Mouse (Mus musculus) kidney, postnatal 0 days (tissue): Measurements from ENCODE around the gene Tespa1. TPM values are rescaled to one million over a fixed set of nuclear protein-coding genes. Genes with fewer than 3 reads are reported as not detected.

ENCODE experiments used
- ATAC-seq: fragments of 200-750 bp; cut with Nextera tagmentation; replicated peaks from 2 replicates; pipeline ENCODE4 v1.8.0; 2017; ENCODE audit warnings: low read depth, moderate number of reproducible peaks, moderate TSS enrichment, moderate library complexity; ENCODE audit not compliant: low FRiP score
- DNase-seq: peaks from one replicate; pipeline ENCODE4 v3.0.0-alpha.2; 2016; ENCODE audit warnings: low spot score
- H3K27ac ChIP-seq: fragments of 300-500 bp; sonication (generic); 2 replicates; pipeline ENCODE4 v1.5.1; 2014; ENCODE audit warnings: mild to moderate bottlenecking
- H3K27me3 ChIP-seq: fragments of 300-500 bp; sonication (generic); 2 replicates; pipeline ENCODE4 v1.6.1; 2014; ENCODE audit warnings: low read length, mixed read lengths; ENCODE audit not compliant: insufficient read depth
- H3K36me3 ChIP-seq: fragments of 300-500 bp; sonication (generic); 2 replicates; pipeline ENCODE4 v1.6.1; 2014; ENCODE audit warnings: low read length, mixed read lengths; ENCODE audit not compliant: insufficient read depth
- H3K4me1 ChIP-seq: fragments of 300-500 bp; sonication (generic); replicated peaks from 2 replicates; pipeline ENCODE4 v1.6.1; 2014; ENCODE audit warnings: antibody characterized with exemption, low read length, mixed read lengths; ENCODE audit not compliant: insufficient read depth
- H3K4me2 ChIP-seq: fragments of 300-500 bp; sonication (generic); 2 replicates; pipeline ENCODE4 v1.6.1; 2014; ENCODE audit warnings: mild to moderate bottlenecking, low read length, moderate library complexity, mixed read lengths
- H3K4me3 ChIP-seq: fragments of 300-500 bp; sonication (generic); replicated peaks from 2 replicates; pipeline ENCODE4 v1.5.1; 2014; ENCODE audit warnings: low read depth, low read length
- H3K9ac ChIP-seq: fragments of 300-500 bp; sonication (generic); 2 replicates; pipeline ENCODE4 v1.6.1; 2014; ENCODE audit warnings: low read depth, low read length
- H3K9me3 ChIP-seq: fragments of 300-500 bp; sonication (generic); replicated peaks from 2 replicates; pipeline ENCODE4 v1.6.1; 2016; ENCODE audit warnings: low read length, inconsistent platforms, mixed read lengths
- CTCF ChIP-seq: IDR thresholded peaks from 2 replicates; pipeline ENCODE4 v1.5.1; 2016; ENCODE audit warnings: antibody characterized with exemption, low read depth, mild to moderate bottlenecking, moderate library complexity
- WGBS: fragments of 180-500 bp; shearing (Covaris S2); extraction: QIAGEN DNeasy Blood & Tissue Kit; methylation state at CpG from one replicate; pipeline ENCODE4 v1.1.7; 2014; 5-methylcytosine and 5-hydroxymethylcytosine counted together
- polyA plus RNA-seq: library from polyadenylated mRNA; unstranded; fragments of >200 nt; fragmentation: Nextera tagmentation; extraction: Ambion mirVana; gene quantifications from 2 replicates; pipeline ENCODE4 v1.2.1, GENCODE M21; 2015

Tespa1 gene
- polyA plus RNA-seq, 1 experiment from 2014 or later, result 0.14 TPM

DNA sequence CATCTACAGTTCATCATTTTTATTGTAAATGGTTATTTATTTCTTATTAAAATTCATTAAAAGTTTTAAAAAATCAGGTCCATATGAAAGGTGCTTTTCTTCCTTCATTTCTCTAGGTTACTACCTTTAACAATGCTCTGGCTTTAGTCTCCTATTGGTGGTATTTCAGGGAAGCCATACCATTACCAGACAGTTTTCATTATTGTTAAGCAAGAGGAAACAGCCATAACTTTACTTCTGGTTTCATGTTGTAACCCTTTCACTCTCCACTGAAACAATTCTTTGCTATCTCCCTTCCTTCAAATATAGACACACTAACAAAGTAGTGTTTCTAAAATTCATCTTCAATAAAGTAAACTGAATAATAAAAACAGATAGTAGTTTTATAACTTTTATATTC is 6.8 kb upstream of the Tespa1 start:
- H3K36me3 ChIP-seq, result no peaks in the 10 kb centered on the region
- no peak for DNase-seq
- no peak for TF ChIP-seq CTCF
- ATAC-seq, result no peak
- no peak overlapping the region for H3K4me2 ChIP-seq
- H3K4me1 ChIP-seq, result no peaks in the 10 kb centered on the region
- no peak overlapping the region for H3K4me3 ChIP-seq
- no peak overlapping the region for H3K9ac ChIP-seq
- H3K27ac ChIP-seq, result no peak overlapping the region
- H3K27me3 ChIP-seq, result no peaks in the 10 kb centered on the region
- no peaks in the 10 kb centered on the region for H3K9me3 ChIP-seq

DNA sequence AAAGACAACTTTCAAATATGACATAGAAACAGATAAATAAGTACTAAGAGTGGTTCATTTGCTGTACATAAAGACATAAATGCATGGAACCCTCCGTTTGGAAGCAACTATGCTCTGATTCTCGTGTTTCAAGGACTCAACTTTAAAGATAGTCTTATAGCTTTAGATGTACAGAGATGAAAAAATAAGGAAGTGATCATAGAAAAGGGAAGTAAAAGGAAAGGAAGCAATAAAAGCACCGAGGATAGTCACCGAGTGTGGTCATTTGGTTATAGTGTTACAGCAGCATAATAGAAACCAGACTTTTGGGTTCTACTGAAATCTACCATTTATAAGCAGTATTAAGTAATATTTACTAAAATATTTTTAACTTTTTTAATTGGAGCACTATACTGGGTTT is 4.0 kb upstream of the Tespa1 start:
- DNase-seq, result no peak
- no peak overlapping the region for H3K27ac ChIP-seq
- H3K9me3 ChIP-seq, result no peaks in the 10 kb centered on the region
- no peak overlapping the region for H3K4me2 ChIP-seq
- H3K4me3 ChIP-seq, result no peak overlapping the region
- TF ChIP-seq CTCF, result no peak
- no peaks in the 10 kb centered on the region for H3K4me1 ChIP-seq
- H3K36me3 ChIP-seq, result no peaks in the 10 kb centered on the region
- H3K9ac ChIP-seq, result no peak overlapping the region
- no peaks in the 10 kb centered on the region for H3K27me3 ChIP-seq
- WGBS, result 70% methylated on average over 4 of the region's 4 CpGs
- no peak for ATAC-seq

DNA sequence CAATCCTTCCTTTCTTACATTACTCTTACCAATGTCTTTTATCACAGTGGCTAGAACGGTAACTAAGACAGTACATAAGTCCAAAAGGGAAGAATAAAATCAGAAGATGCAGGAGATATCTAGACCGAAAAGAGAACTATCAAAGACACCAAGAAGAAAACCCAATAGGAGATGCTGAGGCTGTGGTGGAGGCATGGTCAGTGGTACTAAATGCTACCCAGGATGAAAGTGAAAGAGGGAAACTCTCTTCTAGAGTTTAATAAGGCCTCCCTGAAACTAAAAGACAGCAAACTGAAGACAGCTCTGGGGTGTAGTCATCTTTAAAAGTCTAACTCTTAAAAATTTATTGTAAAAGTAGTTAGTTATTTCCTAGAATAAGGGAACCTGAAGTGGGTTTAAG is 2.0 kb upstream of the Tespa1 start:
- Histone ChIP-seq H3K4me1 (no peaks in the 10 kb centered on the region), H3K27ac (no peak overlapping the region), H3K4me2 (no peak overlapping the region), H3K27me3 (no peaks in the 10 kb centered on the region), H3K36me3 (no peaks in the 10 kb centered on the region), H3K9ac (no peak overlapping the region), H3K9me3 (no peaks in the 10 kb centered on the region), H3K4me3 (no peak overlapping the region)
- DNase-seq (no peak), ATAC-seq (no peak)
- TF ChIP-seq CTCF, result no peak
- 88% methylated on average over 2 of the region's 2 CpGs for WGBS

DNA sequence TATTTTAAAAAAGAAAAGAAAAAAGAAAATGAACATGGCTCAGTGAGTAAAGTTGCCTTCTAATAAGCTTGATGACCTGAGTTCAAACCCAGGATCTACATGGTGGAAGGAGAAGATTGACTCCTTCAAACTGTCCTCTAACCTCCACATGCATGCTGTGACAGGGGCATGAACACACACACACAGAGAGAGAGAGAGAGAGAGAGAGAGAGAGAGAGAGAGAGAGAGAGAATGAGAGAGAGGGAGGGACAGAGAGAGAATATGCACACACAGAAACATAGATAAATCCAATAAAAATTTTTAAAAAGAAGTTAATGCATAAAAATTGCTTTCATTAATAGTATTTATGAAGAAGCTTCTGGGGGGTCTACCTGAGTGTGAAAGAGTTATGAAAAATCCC is 608 bp upstream of the Tespa1 start:
- no peak for TF ChIP-seq CTCF
- no peak overlapping the region for H3K27ac ChIP-seq
- H3K36me3 ChIP-seq, result no peaks in the 10 kb centered on the region
- DNase-seq (no peak), ATAC-seq (no peak)
- no peaks in the 10 kb centered on the region for H3K9me3 ChIP-seq
- H3K9ac ChIP-seq, result no peak overlapping the region
- no peak overlapping the region for H3K4me2 ChIP-seq
- H3K4me1 ChIP-seq, result no peaks in the 10 kb centered on the region
- no peak overlapping the region for H3K4me3 ChIP-seq
- H3K27me3 ChIP-seq, result no peaks in the 10 kb centered on the region

DNA sequence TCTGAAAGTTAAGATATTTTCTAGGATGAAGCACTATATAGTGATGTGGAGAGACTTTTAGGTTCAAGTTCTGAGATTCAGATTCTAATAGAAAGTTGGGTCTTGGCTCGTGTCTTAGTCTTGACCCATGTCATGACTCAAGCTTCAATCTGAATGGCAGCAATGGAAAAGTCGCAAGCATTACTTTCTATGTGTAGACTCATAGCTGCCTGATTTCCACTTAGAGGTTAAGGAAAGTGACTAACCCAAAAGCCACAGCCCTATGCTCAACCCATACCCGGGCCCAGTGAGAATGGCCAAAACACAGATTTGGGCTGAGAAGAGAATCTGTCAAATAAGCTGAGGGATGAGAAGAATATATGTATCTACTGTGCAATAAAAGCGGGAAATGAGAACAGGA is 1.6 kb downstream of the Tespa1 start:
- Histone ChIP-seq H3K27me3 (no peaks in the 10 kb centered on the region), H3K9me3 (no peaks in the 10 kb centered on the region), H3K9ac (no peak overlapping the region), H3K4me2 (no peak overlapping the region), H3K27ac (no peak overlapping the region), H3K4me3 (no peak overlapping the region), H3K36me3 (no peaks in the 10 kb centered on the region), H3K4me1 (no peaks in the 10 kb centered on the region)
- ATAC-seq (no peak), DNase-seq (no peak)
- WGBS, result 87% methylated on average over 4 of the region's 4 CpGs
- TF ChIP-seq CTCF, result no peak

DNA sequence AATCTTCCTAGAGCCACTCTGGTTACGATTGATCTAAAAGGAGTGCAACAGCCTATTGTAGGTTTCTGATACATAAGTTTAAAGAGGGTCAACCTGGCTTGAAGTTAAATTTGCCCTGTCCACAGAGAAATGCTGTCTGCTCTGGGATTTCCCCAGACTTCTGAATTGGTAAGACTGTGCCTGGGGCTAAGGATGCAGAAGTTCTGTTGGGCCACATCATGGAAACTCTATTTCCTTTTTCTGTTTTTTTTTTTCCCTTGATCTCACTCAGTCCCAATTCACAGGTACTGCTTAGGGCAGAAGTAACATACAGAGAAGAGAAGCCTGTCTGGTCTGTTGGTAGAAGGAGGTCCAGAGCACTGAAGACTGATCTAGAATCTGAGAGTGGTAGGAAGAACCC is 8.0 kb downstream of the Tespa1 start:
- TF ChIP-seq CTCF, result no peak
- Histone ChIP-seq H3K4me1 (no peaks in the 10 kb centered on the region), H3K9ac (no peak overlapping the region), H3K4me3 (no peak overlapping the region), H3K27me3 (no peaks in the 10 kb centered on the region), H3K27ac (no peak overlapping the region), H3K4me2 (no peak overlapping the region), H3K36me3 (no peaks in the 10 kb centered on the region), H3K9me3 (no peaks in the 10 kb centered on the region)
- WGBS, result 78% methylated on average over 1 of the region's 1 CpGs
- no peak for ATAC-seq
- no peak for DNase-seq

DNA sequence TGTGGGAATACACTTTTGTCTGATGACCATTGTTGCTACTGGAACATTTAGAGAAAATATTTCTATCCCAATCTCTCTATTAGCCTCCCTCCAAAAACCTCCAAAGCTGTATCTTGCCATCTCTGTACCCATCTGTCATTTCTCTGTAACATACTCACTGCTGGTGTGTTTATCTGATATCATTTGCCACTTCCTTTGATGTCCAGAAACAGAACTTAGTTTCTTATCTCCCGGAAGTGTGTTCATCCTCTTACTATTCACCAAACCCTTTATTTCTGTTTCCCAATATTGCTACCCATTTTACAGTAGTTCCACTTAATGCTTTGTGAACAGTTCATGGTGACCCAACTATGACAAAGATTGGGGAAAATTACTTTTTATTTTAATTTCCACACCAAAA is 13.7 kb downstream of the Tespa1 start:
- no peak for TF ChIP-seq CTCF
- Histone ChIP-seq H3K9me3 (no peaks in the 10 kb centered on the region), H3K4me1 (no peaks in the 10 kb centered on the region), H3K27ac (no peak overlapping the region), H3K36me3 (no peaks in the 10 kb centered on the region), H3K27me3 (no peaks in the 10 kb centered on the region), H3K4me3 (no peak overlapping the region), H3K4me2 (no peak overlapping the region), H3K9ac (no peak overlapping the region)
- WGBS, result 76% methylated on average over 1 of the region's 1 CpGs
- no peak for ATAC-seq
- no peak for DNase-seq
